Mouse (Mus musculus) testis, adult 2 months (tissue): ENCODE results near the gene Armh4.

Experiments used
- CTCF ChIP-seq: fragments of 200-500 bp; IDR thresholded peaks from 2 replicates; pipeline ENCODE4 v1.5.1; 2012; ENCODE audit warnings: low read depth, mild to moderate bottlenecking, inconsistent platforms, low read length, moderate library complexity; ENCODE audit not compliant: control insufficient read depth, insufficient read depth, insufficient replicate concordance
- POLR2A ChIP-seq: fragments of 200-500 bp; IDR thresholded peaks from 2 replicates; pipeline ENCODE4 v1.6.1; 2012; ENCODE audit warnings: low read depth, mild to moderate bottlenecking, inconsistent platforms, low read length, moderate library complexity; ENCODE audit not compliant: control insufficient read depth

- TF ChIP-seq CTCF (no peak), POLR2A (no peak)
Measured at GRCm38 (mm10) chr14:49739328-49739727, 43.9 kb downstream of the Armh4 start.
